Mouse (Mus musculus) splenic B cell, adult 2 months (primary cell): ENCODE measurements around the gene Gm11238.
"Not testable (repeated sequence)": the region's sequence is repeated elsewhere in the genome, so short reads cannot be mapped to it uniquely, and the experiment has no call there.

Experiments
- DNase-seq: peaks from one replicate; pipeline ENCODE4 v3.0.0-alpha.2; 2011; ENCODE audit warnings: low read depth, low spot score
- H3K27me3 ChIP-seq: 2 replicates; pipeline ENCODE4 v1.6.1; 2012; ENCODE audit warnings: mild to moderate bottlenecking, low read length, moderate library complexity, mixed read lengths; ENCODE audit not compliant: control insufficient read depth, poor library complexity, insufficient read depth, severe bottlenecking
- H3K36me3 ChIP-seq: 2 replicates; pipeline ENCODE4 v1.6.1; 2012; ENCODE audit warnings: mild to moderate bottlenecking, low read length, moderate library complexity, mixed read lengths; ENCODE audit not compliant: control insufficient read depth, poor library complexity, insufficient read depth, severe bottlenecking

Gm11238 gene

GRCm38 (mm10) chr4:73607581-73607980 lies at the start of gene Gm11238:
TSS of gene Gm11238 (plus strand) at chr4:73607881.
- H3K36me3 ChIP-seq, H3K27me3 ChIP-seq, DNase-seq: not testable (repeated sequence)

- Histone ChIP-seq H3K36me3 (no peaks in the 10 kb centered on the region), H3K27me3 (no peaks in the 10 kb centered on the region)
- DNase-seq: no peak
These were observed 8.4 kb upstream of the Gm11238 start for GRCm38 (mm10) chr4:73599248-73599647.

GRCm38 (mm10) chr4:73622684-73623083 lies 15.0 kb downstream of the Gm11238 start, which contains the start of gene Gm11237:
TSS of gene Gm11237 (plus strand) at chr4:73622984.
- H3K36me3 ChIP-seq, DNase-seq, H3K27me3 ChIP-seq: not testable (repeated sequence)

- H3K27me3 ChIP-seq, DNase-seq, H3K36me3 ChIP-seq: not testable (repeated sequence)
These were observed 30.1 kb downstream of the Gm11238 start, which contains the start of gene Gm11236 for GRCm38 (mm10) chr4:73637821-73638220. TSS of gene Gm11236 (plus strand) at chr4:73638121.

- DNase-seq, H3K36me3 ChIP-seq, H3K27me3 ChIP-seq: not testable (repeated sequence)
These were observed 54.2 kb downstream of the Gm11238 start for GRCm38 (mm10) chr4:73661864-73662263.

- H3K27me3 ChIP-seq, DNase-seq, H3K36me3 ChIP-seq: not testable (repeated sequence)
These were observed 60.4 kb downstream of the Gm11238 start, which contains the start of gene Gm11239 for GRCm38 (mm10) chr4:73668054-73668453. TSS of gene Gm11239 (plus strand) at chr4:73668354.

GRCm38 (mm10) chr4:73683216-73683615 lies 75.5 kb downstream of the Gm11238 start, which contains the start of gene Gm428:
TSS of gene Gm428 (plus strand) at chr4:73683516.
- H3K36me3 ChIP-seq, H3K27me3 ChIP-seq, DNase-seq: not testable (repeated sequence)
